Mouse (Mus musculus) hindbrain, postnatal 0 days (tissue): Measurements from ENCODE around the gene Lrmda. TPM values are rescaled to one million over a fixed set of nuclear protein-coding genes. Genes with fewer than 3 reads are reported as not detected.

Experiments
- ATAC-seq: fragments of 200-750 bp; cut with Nextera tagmentation; 2 replicates; pipeline ENCODE4 v1.8.0; 2017; ENCODE audit warnings: mild to moderate bottlenecking, moderate TSS enrichment, moderate library complexity
- DNase-seq: peaks from one replicate; pipeline ENCODE4 v3.0.0-alpha.2; 2015; ENCODE audit warnings: low spot score
- H3K27ac ChIP-seq: fragments of 300-500 bp; sonication (generic); 2 replicates; pipeline ENCODE4 v1.5.1; 2014; ENCODE audit warnings: mild to moderate bottlenecking
- H3K27me3 ChIP-seq: fragments of 300-500 bp; sonication (generic); 2 replicates; pipeline ENCODE4 v1.6.1; 2014; ENCODE audit warnings: low read length, mixed read lengths; ENCODE audit not compliant: insufficient read depth
- H3K36me3 ChIP-seq: fragments of 300-500 bp; sonication (generic); 2 replicates; pipeline ENCODE4 v1.6.1; 2014; ENCODE audit warnings: low read length, mixed read lengths; ENCODE audit not compliant: insufficient read depth
- H3K4me1 ChIP-seq: fragments of 300-500 bp; sonication (generic); 2 replicates; pipeline ENCODE4 v1.6.1; 2014; ENCODE audit warnings: antibody characterized with exemption, low read length, mixed read lengths; ENCODE audit not compliant: insufficient read depth
- H3K4me2 ChIP-seq: fragments of 300-500 bp; sonication (generic); 2 replicates; pipeline ENCODE4 v1.6.1; 2014; ENCODE audit warnings: low read depth, mild to moderate bottlenecking, low read length, moderate library complexity, mixed read lengths
- H3K4me3 ChIP-seq: fragments of 300-500 bp; sonication (generic); 2 replicates; pipeline ENCODE4 v1.5.1; 2014; ENCODE audit warnings: low read length
- H3K9ac ChIP-seq: fragments of 300-500 bp; sonication (generic); replicated peaks from 2 replicates; pipeline ENCODE4 v1.6.1; 2014; ENCODE audit warnings: mild to moderate bottlenecking, low read length, moderate library complexity, mixed read lengths
- H3K9me3 ChIP-seq: fragments of 300-500 bp; sonication (generic); 2 replicates; pipeline ENCODE4 v1.6.1; 2016; ENCODE audit warnings: low read length, mixed read lengths
- CTCF ChIP-seq: IDR thresholded peaks from 2 replicates; pipeline ENCODE4 v1.5.1; 2016; ENCODE audit warnings: antibody characterized with exemption, control low read depth, low read depth
- whole genome bisulfite sequencing: fragments of 180-500 bp; shearing (Covaris S2); extraction: QIAGEN DNeasy Blood & Tissue Kit; methylation state at CpG from one replicate; pipeline ENCODE4 v1.1.7; 2014; 5-methylcytosine and 5-hydroxymethylcytosine counted together
- polyA plus RNA-seq: library from polyadenylated mRNA; unstranded; fragments of >200 nt; fragmentation: Nextera tagmentation; extraction: Ambion mirVana; gene quantifications from 2 replicates; pipeline ENCODE4 v1.2.1, GENCODE M21; 2015
- total RNA-seq: library from RNA; depleted of rRNA; stranded (reverse); fragments of >200 nt; gene quantifications from 2 replicates; pipeline ENCODE4 v1.2.3, GENCODE M21; 2014

Gene Lrmda
- total and polyA plus RNA-seq, 2 experiments from 2014 or later: 0.21 to 0.53 TPM

DNA sequence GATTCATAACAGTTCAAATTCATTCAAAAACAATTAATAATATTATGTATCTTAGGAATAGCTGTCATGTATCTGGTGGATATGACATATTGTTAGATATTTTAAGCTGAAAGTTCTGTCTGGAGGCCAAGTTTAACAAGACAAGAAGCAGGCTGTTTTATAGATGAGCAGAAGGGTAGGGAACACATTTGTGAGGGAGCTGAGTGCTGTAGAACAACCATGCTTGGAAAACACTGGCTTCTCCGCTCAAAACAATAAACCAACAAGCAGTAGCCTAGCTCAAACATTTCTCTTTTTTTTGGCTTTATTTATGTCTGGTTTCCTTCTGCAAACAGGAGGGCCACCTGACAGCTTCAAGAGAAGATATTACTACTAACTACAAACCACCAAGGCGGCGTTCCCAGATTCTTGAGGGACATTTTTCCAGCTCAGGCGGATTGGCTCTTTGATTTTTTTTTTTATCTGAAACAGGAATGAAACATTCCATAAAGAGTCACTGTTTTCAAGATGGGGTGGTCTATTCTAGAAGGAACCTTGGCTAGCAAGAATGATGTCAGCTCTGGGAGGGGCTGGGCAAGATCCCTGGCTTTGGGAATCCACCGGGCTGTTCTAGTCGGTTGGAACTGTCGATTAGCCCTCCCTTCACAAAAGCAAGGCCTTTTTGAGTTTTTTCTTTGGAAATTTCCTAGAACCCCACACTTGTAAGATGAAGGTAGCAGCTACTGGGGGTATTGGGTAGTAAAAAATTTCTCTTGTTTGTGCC is 304.2 kb downstream of the Lrmda start:
- no peak overlapping the region for H3K4me2 ChIP-seq
- no peak overlapping the region for H3K9ac ChIP-seq
- no peaks in the 10 kb centered on the region for H3K9me3 ChIP-seq
- H3K27ac ChIP-seq: no peak overlapping the region
- TF ChIP-seq CTCF: no peak
- 89% methylated on average over 7 of the region's 7 CpGs for WGBS
- no peaks in the 10 kb centered on the region for H3K4me1 ChIP-seq
- no peak overlapping the region for H3K4me3 ChIP-seq
- DNase-seq: no peak
- no peaks in the 10 kb centered on the region for H3K36me3 ChIP-seq
- no peaks in the 10 kb centered on the region for H3K27me3 ChIP-seq
- no peak for ATAC-seq

DNA sequence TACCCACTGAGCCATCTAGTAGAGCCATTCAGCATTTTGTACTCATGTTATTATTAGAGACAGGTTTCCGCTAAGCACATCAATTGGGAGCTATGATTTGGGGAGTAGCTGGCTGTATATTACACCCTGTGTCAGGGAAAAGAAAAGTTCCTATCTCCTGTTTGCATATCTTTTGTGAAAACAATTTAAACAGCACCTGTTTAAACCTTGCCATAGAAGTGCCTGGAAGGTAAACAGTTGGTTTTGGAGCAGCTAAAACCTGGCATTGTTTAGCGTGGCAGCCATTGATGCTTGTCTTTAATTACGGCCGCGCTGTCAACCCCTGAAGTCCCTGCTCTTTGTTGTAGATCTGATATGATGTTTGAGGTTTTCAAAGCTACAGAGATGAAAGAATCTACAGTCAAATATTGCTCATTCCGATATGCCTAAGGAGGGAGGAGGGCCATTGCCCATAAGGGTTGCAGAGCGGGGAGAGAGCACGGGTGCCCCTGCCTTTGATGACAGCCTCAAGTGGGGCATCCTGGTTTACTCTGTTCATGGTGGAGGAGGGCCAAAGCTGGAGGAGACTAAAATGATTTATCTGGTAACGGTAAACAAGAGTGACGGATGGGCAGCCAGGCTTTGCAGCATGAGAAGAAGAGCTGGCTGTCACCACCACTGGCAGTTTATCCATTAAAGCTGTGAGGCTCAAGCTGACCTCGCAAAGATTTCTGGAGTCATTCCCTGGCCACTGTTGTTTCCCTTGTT is 306.9 kb downstream of the Lrmda start:
- ATAC-seq: no peak
- Histone ChIP-seq H3K4me2 (no peak overlapping the region), H3K4me1 (no peaks in the 10 kb centered on the region), H3K27ac (no peak overlapping the region), H3K4me3 (no peak overlapping the region), H3K9me3 (no peaks in the 10 kb centered on the region), H3K36me3 (no peaks in the 10 kb centered on the region), H3K9ac (no peak overlapping the region), H3K27me3 (no peaks in the 10 kb centered on the region)
- no peak for DNase-seq
- 81% methylated on average over 11 of the region's 11 CpGs for WGBS
- TF ChIP-seq CTCF: no peak

DNA sequence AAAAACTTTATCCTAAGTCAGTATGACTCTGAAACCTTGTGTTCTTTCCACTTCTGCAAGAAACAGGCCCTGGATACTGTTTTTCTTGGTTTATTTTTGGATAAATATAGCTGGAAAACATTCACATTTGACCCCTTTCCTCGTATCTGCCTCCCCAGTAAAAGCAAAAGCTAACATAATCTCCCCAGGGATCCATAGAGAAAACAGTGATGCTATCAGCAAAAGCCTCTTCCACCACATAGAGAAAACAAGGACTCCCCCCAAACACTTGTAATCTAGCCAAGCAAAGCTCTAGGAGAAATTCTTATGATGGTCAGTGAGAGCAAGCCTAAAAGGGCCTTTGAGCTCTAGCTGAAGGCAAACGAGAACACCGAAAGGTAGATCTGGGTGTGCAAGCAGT is 309.7 kb downstream of the Lrmda start:
- H3K4me1 ChIP-seq: no peaks in the 10 kb centered on the region
- H3K4me3 ChIP-seq: no peak overlapping the region
- H3K9ac ChIP-seq: no peak overlapping the region
- H3K36me3 ChIP-seq: no peaks in the 10 kb centered on the region
- WGBS: 79% methylated on average over 3 of the region's 3 CpGs
- H3K27me3 ChIP-seq: no peaks in the 10 kb centered on the region
- H3K27ac ChIP-seq: no peak overlapping the region
- ATAC-seq (no peak), DNase-seq (no peak)
- H3K9me3 ChIP-seq: no peaks in the 10 kb centered on the region
- no peak overlapping the region for H3K4me2 ChIP-seq
- no peak for TF ChIP-seq CTCF

GRCm38 (mm10) chr14:22335101-22335820 is 315.7 kb downstream of the Lrmda start:
- H3K27ac ChIP-seq: no peak overlapping the region
- no peak overlapping the region for H3K4me2 ChIP-seq
- DNase-seq (no peak), ATAC-seq (no peak)
- no peaks in the 10 kb centered on the region for H3K9me3 ChIP-seq
- H3K4me1 ChIP-seq: no peaks in the 10 kb centered on the region
- no peak for TF ChIP-seq CTCF
- 89% methylated on average over 5 of the region's 5 CpGs for WGBS
- no peaks in the 10 kb centered on the region for H3K36me3 ChIP-seq
- H3K4me3 ChIP-seq: no peak overlapping the region
- no peak overlapping the region for H3K9ac ChIP-seq
- no peaks in the 10 kb centered on the region for H3K27me3 ChIP-seq

DNA sequence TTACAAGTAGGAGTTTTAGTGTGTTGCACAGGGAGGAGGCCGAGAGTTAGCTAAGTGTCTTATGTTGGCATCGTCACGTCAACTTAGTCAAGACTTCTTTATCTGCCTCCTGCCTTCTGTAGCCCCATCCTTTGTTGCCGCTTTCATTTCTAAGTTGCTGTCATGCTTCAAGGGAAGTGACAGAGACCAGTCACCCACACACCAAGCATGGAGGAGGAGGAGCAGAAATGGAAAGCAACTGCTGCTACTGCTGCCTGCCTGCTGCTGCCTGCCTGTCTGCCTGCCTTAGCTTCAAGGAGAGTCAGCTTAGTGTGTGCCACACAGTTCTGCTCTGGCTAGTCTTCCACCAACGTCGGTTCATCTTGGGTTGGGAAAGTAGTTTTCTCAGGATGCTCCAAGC is 319.7 kb downstream of the Lrmda start:
- ATAC-seq: peak; percentile 35; the same call in 1 of the 2 replicates
- no peak for TF ChIP-seq CTCF

GRCm38 (mm10) chr14:22343357-22343756 is 323.8 kb downstream of the Lrmda start:
- Histone ChIP-seq H3K4me1 (no peaks in the 10 kb centered on the region), H3K4me2 (no peak overlapping the region), H3K4me3 (no peak overlapping the region), H3K27me3 (peaks cover 3% of the 10 kb centered on the region; the same call in 1 of the 2 replicates), H3K9me3 (no peaks in the 10 kb centered on the region), H3K27ac (no peak overlapping the region), H3K9ac (no peak overlapping the region), H3K36me3 (no peaks in the 10 kb centered on the region)
- ATAC-seq (no peak), DNase-seq (no peak)
- 32% methylated on average over 4 of the region's 4 CpGs for WGBS
- no peak for TF ChIP-seq CTCF

More for the DNA sequence above, 319.7 kb downstream of the Lrmda start:
- no peaks in the 10 kb centered on the region for H3K4me1 ChIP-seq
- no peak overlapping the region for H3K4me2 ChIP-seq
- WGBS: 65% methylated on average over 6 of the region's 6 CpGs
- no peak overlapping the region for H3K4me3 ChIP-seq
- no peaks in the 10 kb centered on the region for H3K27me3 ChIP-seq
- H3K36me3 ChIP-seq: no peaks in the 10 kb centered on the region
- no peaks in the 10 kb centered on the region for H3K9me3 ChIP-seq
- DNase-seq: no peak
- no peak overlapping the region for H3K27ac ChIP-seq
- H3K9ac ChIP-seq: no peak overlapping the region
